Mouse (Mus musculus): ENCODE data around the gene Actn4.

The Actn4 gene

GRCm38 (mm10) chr7:28950346-28951037 lies 11.6 kb downstream of the Actn4 start:
- no peak for DNase-seq (ENCODE audit: low read depth)

GRCm38 (mm10) chr7:28949298-28949697 lies 12.8 kb downstream of the Actn4 start:
- no peak for DNase-seq (ENCODE audit: low read depth)

GRCm38 (mm10) chr7:28948746-28949145 lies 13.4 kb downstream of the Actn4 start:
- no peak for DNase-seq (ENCODE audit: low read depth)

GRCm38 (mm10) chr7:28946271-28946610 lies 15.9 kb downstream of the Actn4 start:
- peak; percentile 75 for DNase-seq (ENCODE audit: low read depth)

- peak; percentile 67 for DNase-seq (ENCODE audit: low read depth)
Measured at GRCm38 (mm10) chr7:28945416-28946270, 16.5 kb downstream of the Actn4 start.

- no peak for DNase-seq (ENCODE audit: low read depth)
Measured at GRCm38 (mm10) chr7:28944756-28945415, 17.3 kb downstream of the Actn4 start.

GRCm38 (mm10) chr7:28943451-28944180 lies 18.5 kb downstream of the Actn4 start:
- DNase-seq (ENCODE audit: low read depth): peak; percentile 46

- no peak for DNase-seq (ENCODE audit: low read depth)
Measured at GRCm38 (mm10) chr7:28941542-28941941, 20.6 kb downstream of the Actn4 start.

GRCm38 (mm10) chr7:28941129-28941528 lies 21.0 kb downstream of the Actn4 start:
- no peak for DNase-seq (ENCODE audit: low read depth)

- no peak for DNase-seq (ENCODE audit: low read depth)
Measured at GRCm38 (mm10) chr7:28939418-28940183, 22.5 kb downstream of the Actn4 start.

- no peak for DNase-seq (ENCODE audit: low read depth)
Measured at GRCm38 (mm10) chr7:28938654-28939053, 23.5 kb downstream of the Actn4 start.

GRCm38 (mm10) chr7:28936787-28937186 lies 25.4 kb downstream of the Actn4 start:
- no peak for DNase-seq (ENCODE audit: low read depth)

GRCm38 (mm10) chr7:28933825-28934224 lies 28.3 kb downstream of the Actn4 start:
- DNase-seq (ENCODE audit: low read depth): no peak

- DNase-seq (ENCODE audit: low read depth): peak; percentile 64
Measured at GRCm38 (mm10) chr7:28932421-28933041, 29.6 kb downstream of the Actn4 start.

- DNase-seq (ENCODE audit: low read depth): no peak
Measured at GRCm38 (mm10) chr7:28931695-28932039, 30.5 kb downstream of the Actn4 start.

GRCm38 (mm10) chr7:28931032-28931694 lies 31.0 kb downstream of the Actn4 start:
- DNase-seq (ENCODE audit: low read depth): peak; percentile 69

GRCm38 (mm10) chr7:28930320-28931031 lies 31.7 kb downstream of the Actn4 start:
- DNase-seq (ENCODE audit: low read depth): peak; percentile 85

- peak; percentile 48 for DNase-seq (ENCODE audit: low read depth)
Measured at GRCm38 (mm10) chr7:28929381-28929780, 32.8 kb downstream of the Actn4 start.

GRCm38 (mm10) chr7:28926172-28926571 lies 36.0 kb downstream of the Actn4 start:
- DNase-seq (ENCODE audit: low read depth): no peak

- peak; percentile 94 for DNase-seq (ENCODE audit: low read depth)
Measured at GRCm38 (mm10) chr7:28925317-28925716, 36.8 kb downstream of the Actn4 start.
